Mouse (Mus musculus) olfactory bulb, adult 2 months (tissue): Measurements from ENCODE around the gene Dnmt1. TPM values are rescaled to one million over a fixed set of nuclear protein-coding genes. Genes with fewer than 3 reads are reported as not detected.

Experiments
- H3K27ac ChIP-seq: fragments of 200-500 bp; 2 replicates; pipeline ENCODE4 v1.5.1; 2012; ENCODE audit warnings: low read depth, low read length; ENCODE audit not compliant: insufficient read depth
- H3K4me1 ChIP-seq: fragments of 200-500 bp; 2 replicates; pipeline ENCODE4 v1.6.1; 2012; ENCODE audit warnings: low read length; ENCODE audit not compliant: control insufficient read depth, insufficient read depth
- H3K4me3 ChIP-seq: fragments of 200-500 bp; 2 replicates; pipeline ENCODE4 v1.5.1; 2012; ENCODE audit warnings: mild to moderate bottlenecking, low read depth, low read length, moderate library complexity; ENCODE audit not compliant: insufficient read depth
- CTCF ChIP-seq: fragments of 200-500 bp; IDR thresholded peaks from 2 replicates; pipeline ENCODE4 v1.5.1; 2012; ENCODE audit warnings: low read depth, mild to moderate bottlenecking, low read length, moderate library complexity; ENCODE audit not compliant: insufficient read depth
- POLR2A ChIP-seq: fragments of 200-500 bp; IDR thresholded peaks from 2 replicates; pipeline ENCODE4 v1.6.1; 2012; ENCODE audit warnings: mild to moderate bottlenecking, low read depth, low read length, moderate library complexity; ENCODE audit not compliant: insufficient read depth
- WGBS: fragments of 180-500 bp; shearing (Covaris S2); methylation state at CpG from one replicate; pipeline ENCODE4 v1.1.7; 2018; 5-methylcytosine and 5-hydroxymethylcytosine counted together
- polyA plus RNA-seq: library from polyadenylated mRNA; stranded (reverse); fragments of >200 nt; gene quantifications from 2 replicates; pipeline ENCODE4 v1.2.4, GENCODE M21; 2012; ENCODE audit warnings: low replicate concordance; ENCODE audit not compliant: missing spikeins, insufficient read depth, insufficient read length

Gene Dnmt1
- polyA plus RNA-seq, 1 experiment = 56.5 TPM

DNA sequence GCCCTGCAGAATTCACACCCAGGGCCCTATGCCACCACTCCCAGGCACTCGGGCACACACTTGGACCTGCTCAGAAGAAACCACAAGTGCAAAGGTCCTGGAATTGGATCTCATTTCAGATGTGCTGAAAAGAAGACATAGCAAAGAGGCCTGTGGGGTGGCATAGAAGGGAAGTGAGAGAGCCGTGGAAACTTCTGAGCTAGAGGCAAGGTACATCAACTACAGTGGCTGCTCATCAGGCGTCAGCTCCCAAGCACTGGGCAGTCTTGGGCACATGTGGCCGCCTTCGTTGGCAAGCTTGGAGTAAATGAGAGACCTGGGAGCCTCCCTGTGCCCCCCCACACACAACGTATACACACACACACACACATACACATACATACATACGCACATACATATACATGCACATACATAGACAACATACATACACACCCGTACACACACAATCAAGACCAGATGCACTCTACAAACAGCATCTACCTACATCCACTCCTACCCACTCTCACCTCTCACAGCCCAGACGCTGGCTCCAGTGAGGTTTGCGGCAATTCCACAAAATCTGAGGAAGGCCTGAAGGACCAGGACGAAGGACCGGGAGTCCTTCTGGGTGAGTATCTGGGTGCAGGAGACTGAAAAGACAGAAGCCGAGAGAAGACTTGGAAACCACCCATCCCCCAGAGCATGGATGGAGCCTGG lies 80.4 kb downstream of the Dnmt1 start, which contains the start of gene Angptl6:
TSS of gene Angptl6 (minus strand) at position 631 of the 696 bp plus-strand sequence.
- WGBS = 90% methylated on average over 13 of the region's 13 CpGs
- peaks cover 14% of the 10 kb centered on the region for H3K4me1 ChIP-seq
- no peak for TF ChIP-seq POLR2A
- TF ChIP-seq CTCF = no peak
- H3K4me3 ChIP-seq = peak within 1 kb of the TSS; percentile 58
- H3K27ac ChIP-seq = peak within 1 kb of the TSS; percentile 89

DNA sequence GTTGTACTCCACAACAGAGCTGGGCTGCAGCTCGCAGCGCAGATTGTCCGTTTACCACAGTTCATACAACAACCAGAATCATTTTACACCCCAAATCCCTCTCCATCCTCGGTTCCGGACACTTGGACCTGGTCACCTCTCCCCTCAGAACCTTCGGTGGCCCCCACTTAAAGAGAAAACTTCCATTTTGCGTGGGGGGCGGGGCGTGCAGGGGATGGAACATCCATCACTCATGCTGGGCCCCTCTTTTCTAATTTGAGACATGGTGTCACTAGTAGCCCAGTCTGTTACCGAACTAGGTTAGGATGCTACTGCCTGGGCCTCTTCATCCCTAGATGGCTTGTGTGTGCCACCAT lies 81.0 kb downstream of the Dnmt1 start:
- 9% methylated on average over 10 of the region's 10 CpGs for WGBS
- peak overlapping the region; percentile 58 for H3K4me3 ChIP-seq
- TF ChIP-seq POLR2A (no peak), CTCF (no peak)
- H3K27ac ChIP-seq = peak overlapping the region; percentile 89
- peaks cover 14% of the 10 kb centered on the region for H3K4me1 ChIP-seq

DNA sequence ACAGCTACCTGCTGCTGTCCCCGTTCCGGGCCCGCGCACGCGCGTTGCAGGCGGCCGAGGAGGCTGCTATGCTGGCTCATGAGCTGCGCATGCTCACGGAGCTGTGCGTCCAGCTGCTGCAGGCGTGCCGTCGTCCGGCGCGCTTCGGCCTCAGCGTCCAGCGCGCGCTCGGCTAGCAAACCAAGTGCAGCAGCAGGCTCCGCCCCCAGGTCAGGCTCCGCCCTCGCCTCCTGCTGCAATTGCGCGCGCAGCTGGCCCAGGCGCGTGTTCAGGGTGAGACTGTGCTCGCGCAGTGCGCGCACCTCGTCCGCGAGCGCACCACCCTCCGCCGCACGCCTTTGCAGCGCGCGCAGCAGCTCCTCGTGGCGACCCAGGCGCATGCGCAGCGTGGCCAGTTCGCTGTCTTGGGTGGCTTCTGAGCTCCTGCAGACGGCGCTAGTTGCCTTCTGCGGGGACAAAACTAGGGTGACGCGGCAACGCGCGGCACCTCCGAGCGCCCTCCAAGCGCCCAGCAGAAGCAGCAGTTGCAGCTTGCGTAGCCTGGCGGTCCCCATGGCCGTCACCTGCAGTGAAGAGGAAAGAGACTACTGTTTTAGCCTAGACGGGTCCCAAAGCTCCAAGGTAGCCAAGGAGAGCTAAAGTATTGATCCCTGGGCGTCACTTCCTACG lies 81.5 kb downstream of the Dnmt1 start:
- Histone ChIP-seq H3K27ac (peak overlapping the region; percentile 89), H3K4me1 (peaks cover 14% of the 10 kb centered on the region), H3K4me3 (peak overlapping the region; percentile 58)
- whole genome bisulfite sequencing = under 1% methylated on average over 69 of the region's 69 CpGs
- TF ChIP-seq CTCF (no peak), POLR2A (peak; percentile 76)

DNA sequence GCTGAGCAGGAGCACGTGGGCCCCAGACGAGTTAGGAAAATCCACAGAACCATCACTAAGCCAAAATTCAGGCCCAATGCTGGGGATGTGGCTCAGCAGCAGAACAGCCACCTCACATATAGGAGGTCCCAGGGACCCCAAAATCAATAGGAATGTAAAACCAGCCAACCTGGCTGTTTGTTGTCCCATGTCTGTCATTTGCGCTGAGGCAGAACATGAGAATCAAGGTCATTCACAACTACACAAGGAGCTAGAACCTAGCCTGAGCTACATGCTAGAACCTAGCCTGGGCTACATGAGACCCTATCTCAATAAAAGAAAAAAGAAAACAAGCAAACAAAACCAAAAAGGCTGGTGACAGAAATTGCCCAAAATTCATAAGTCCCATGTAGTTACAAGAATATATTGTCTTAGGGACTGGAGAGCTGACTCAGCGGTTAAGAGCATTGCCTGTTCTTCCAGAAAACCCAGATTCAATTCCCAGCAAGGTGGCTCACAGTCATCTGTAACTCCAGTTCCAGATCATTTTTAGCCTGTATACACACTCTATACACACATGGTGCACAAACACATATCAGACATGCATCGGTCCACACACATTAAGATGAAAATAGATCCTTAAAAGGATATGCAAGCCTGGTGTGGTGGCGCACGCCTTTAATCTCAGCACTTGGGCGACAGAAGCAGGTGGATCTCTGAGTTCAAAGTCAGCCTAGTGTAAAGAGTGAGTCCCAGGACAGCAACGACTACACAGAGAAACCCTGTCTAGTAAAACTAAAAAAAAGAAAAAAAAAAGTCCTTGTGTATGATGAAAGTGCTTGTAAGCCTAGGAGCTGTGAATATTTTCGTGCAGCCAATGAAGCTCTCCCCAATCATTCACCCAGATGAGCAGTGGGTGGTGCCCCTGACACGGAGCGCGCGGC lies 82.3 kb downstream of the Dnmt1 start:
- 31% methylated on average over 14 of the region's 14 CpGs for WGBS
- no peak for TF ChIP-seq POLR2A
- no peak for TF ChIP-seq CTCF
- Histone ChIP-seq H3K4me1 (peaks cover 14% of the 10 kb centered on the region), H3K27ac (peak overlapping the region; percentile 40; the same call in 1 of the 2 replicates), H3K4me3 (peak overlapping the region; percentile 58)

DNA sequence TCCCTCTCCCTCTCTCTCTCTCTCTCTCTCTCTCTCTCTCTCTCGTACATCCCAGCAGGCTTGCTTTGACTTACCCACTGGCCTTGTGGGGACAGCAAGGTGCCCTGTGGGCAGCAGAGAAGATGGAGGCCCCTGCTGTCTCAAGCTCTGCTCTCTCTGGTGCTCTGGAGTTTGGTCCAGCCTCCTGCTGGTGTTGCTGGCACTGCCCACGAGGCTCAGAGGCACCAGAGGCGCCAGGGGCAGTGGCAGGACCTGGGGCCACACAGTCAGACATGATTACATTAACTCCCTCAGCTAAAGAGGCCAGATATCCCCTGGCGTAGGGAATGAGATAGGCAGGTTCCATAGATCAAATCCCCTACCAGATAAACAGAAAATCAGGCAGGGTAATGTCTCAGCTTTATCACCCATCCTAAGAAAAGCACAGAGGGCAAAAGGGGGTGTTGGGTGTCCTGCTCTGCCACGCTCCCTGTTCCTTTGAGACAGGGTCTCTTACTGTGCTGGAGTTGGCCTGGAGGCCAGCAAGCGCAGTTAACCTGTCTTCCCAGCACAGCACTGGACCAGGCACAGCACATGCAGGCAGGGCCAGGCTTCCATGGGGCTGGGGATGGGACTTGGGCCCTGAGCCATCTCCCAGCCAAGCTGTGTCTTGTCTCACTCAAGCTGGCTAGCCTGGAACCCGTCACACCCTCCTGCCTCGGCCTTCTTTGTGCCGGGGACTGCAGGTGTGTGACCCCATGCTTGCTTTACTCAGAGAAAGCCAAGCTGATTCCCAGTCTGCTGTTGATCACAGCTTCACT lies 83.2 kb downstream of the Dnmt1 start:
- peaks cover 14% of the 10 kb centered on the region for H3K4me1 ChIP-seq
- 67% methylated on average over 9 of the region's 9 CpGs for WGBS

DNA sequence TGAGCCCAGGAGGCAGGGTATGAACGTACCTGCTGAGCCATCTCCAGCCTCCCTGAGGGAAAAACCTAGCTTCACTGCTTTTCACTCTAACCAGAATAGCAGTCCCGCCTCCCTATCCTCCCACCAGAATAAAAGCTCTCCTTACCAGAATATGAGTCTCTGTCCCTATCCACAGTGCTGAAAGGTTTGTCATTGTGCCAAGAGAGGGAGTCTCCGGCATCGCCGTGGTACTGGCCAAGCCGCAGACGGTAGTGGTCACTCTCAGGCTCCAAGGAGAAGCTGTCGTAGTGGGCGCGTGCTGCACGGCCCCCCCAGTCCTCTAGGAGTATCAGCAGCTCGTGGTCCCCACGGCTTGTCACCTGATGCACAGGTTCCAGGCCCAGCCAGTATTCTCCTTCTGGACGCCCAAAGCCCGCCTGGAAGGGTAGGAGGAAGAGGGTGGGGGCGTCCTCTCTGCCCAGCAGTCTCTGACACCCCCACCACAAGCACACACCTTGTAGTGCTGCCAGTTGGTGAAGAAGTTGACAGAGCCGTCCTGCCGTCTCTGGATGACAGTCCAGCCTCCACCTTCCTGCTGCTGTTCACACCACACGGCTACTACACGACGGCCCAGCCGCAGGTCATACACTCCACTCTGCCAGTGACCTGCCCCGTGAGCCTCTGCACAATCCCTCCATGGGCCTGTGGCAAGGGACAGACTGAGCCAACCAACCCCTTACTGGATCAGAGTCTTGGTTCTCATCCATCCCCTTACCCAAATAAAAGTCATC lies 84.5 kb downstream of the Dnmt1 start:
- WGBS = 73% methylated on average over 23 of the region's 23 CpGs
- H3K4me3 ChIP-seq = no peak overlapping the region
- H3K4me1 ChIP-seq = peaks cover 14% of the 10 kb centered on the region
- H3K27ac ChIP-seq = no peak overlapping the region
- no peak for TF ChIP-seq CTCF
- TF ChIP-seq POLR2A = no peak

More for the DNA sequence above, 83.2 kb downstream of the Dnmt1 start:
- TF ChIP-seq CTCF = no peak
- TF ChIP-seq POLR2A = no peak
- Histone ChIP-seq H3K4me3 (no peak overlapping the region), H3K27ac (no peak overlapping the region)

DNA sequence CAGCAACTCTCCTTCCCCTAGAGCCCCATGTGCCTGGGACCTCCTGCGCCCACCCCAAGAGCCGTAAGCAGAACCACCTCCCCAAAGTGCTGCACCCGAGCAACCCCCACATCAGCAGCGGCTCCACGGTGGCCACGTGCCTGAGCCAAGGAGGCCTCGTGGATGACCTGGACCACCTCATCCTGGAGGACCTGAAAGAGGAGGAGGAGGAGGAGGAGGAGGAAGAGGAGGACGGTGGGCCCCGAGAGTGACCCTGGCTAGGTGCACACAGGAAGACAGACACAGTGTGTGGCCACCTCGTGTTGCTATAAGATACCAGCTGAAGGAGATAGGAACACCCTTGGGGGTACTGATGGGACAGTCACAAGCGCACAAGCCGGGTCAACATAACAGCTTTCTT lies 86.2 kb downstream of the Dnmt1 start:
- no peak overlapping the region for H3K4me3 ChIP-seq
- H3K4me1 ChIP-seq = peaks cover 16% of the 10 kb centered on the region
- WGBS = 89% methylated on average over 12 of the region's 12 CpGs
- TF ChIP-seq POLR2A (no peak), CTCF (no peak)
- no peak overlapping the region for H3K27ac ChIP-seq

DNA sequence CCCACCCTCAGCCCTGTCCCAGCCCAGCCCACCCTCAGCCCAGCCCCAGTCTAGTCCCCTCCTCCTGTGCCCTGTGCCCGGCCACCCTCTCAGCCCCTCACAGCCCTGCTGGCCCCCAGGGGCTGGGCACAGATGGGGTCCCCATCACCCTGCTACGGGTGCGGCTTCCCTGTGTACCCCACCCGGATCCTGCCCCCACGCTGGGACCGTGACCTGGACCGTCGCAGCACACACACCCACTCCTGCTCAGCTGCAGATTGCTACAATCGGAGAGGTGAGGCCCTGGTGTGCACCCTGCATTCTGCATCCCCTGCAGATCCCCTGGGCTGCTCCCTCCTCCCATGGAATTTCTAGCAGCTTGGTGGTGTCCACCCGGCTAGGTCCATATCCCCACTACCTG lies 86.7 kb downstream of the Dnmt1 start:
- WGBS = 89% methylated on average over 10 of the region's 10 CpGs

More for the DNA sequence above, 86.7 kb downstream of the Dnmt1 start:
- TF ChIP-seq POLR2A (no peak), CTCF (no peak)
- H3K4me1 ChIP-seq = peaks cover 15% of the 10 kb centered on the region
- H3K27ac ChIP-seq = no peak overlapping the region
- no peak overlapping the region for H3K4me3 ChIP-seq
